Mouse (Mus musculus) ES-E14 (cell line): ENCODE measurements around the gene Kdm7a. TPM values are rescaled to one million over a fixed set of nuclear protein-coding genes. Genes with fewer than 3 reads are reported as not detected.

ENCODE experiments used
- DNase-seq: peaks from one replicate; pipeline ENCODE4 v3.0.0-alpha.2; 2013; ENCODE audit warnings: low read depth, low spot score
- H3K27ac ChIP-seq: 2 replicates; pipeline ENCODE4 v1.5.1; 2012; ENCODE audit warnings: low read depth, mild to moderate bottlenecking, low read length, moderate library complexity, mixed read lengths; ENCODE audit not compliant: poor library complexity, insufficient read depth, severe bottlenecking
- H3K36me3 ChIP-seq: 2 replicates; pipeline ENCODE4 v1.6.1; 2012; ENCODE audit warnings: mild to moderate bottlenecking, low read length, moderate library complexity, mixed read lengths; ENCODE audit not compliant: control insufficient read depth, poor library complexity, insufficient read depth, severe bottlenecking
- H3K4me1 ChIP-seq, 2 experiments: fragments of 150-350 bp in 1 of 2; sonication (generic) in 1 of 2; 2 replicates each; pipeline ENCODE4 v1.6.1; 2012; ENCODE audit warnings: low read length in 2 of 2, mild to moderate bottlenecking in 1 of 2, mixed read lengths in 1 of 2; ENCODE audit not compliant: control insufficient read depth in 2 of 2, insufficient read depth in 2 of 2, poor library complexity in 1 of 2
- H3K4me3 ChIP-seq, 2 experiments: fragments of 150-350 bp in 1 of 2; sonication (generic) in 1 of 2; 2 replicates each; pipeline ENCODE4 v1.5.1; 2012; ENCODE audit warnings: low read length in 2 of 2, low read depth in 1 of 2, mild to moderate bottlenecking in 1 of 2, mixed read lengths in 1 of 2; ENCODE audit not compliant: insufficient read depth in 1 of 2, poor library complexity in 1 of 2, severe bottlenecking in 1 of 2
- H3K9ac ChIP-seq: 2 replicates; pipeline ENCODE4 v1.6.1; 2012; ENCODE audit warnings: low read depth, mild to moderate bottlenecking, low read length, mixed read lengths; ENCODE audit not compliant: poor library complexity, insufficient read depth, severe bottlenecking
- H3K9me3 ChIP-seq: fragments of 150-350 bp; sonication (generic); 2 replicates; pipeline ENCODE4 v1.6.1; 2012; ENCODE audit warnings: low read depth, mild to moderate bottlenecking, low read length; ENCODE audit not compliant: control insufficient read depth, insufficient read depth
- CHD2 ChIP-seq: IDR thresholded peaks from 2 replicates; pipeline ENCODE4 v1.6.1; 2014; ENCODE audit warnings: mild to moderate bottlenecking, low read depth, low read length, inconsistent platforms
- HCFC1 ChIP-seq: IDR thresholded peaks from 2 replicates; pipeline ENCODE4 v1.6.1; 2012; ENCODE audit warnings: low read length, inconsistent platforms, borderline replicate concordance; ENCODE audit not compliant: insufficient read depth
- MAFK ChIP-seq: IDR thresholded peaks from 2 replicates; pipeline ENCODE4 v1.6.1; 2014; ENCODE audit warnings: mild to moderate bottlenecking, low read depth, low read length, inconsistent platforms; ENCODE audit not compliant: insufficient read depth
- ZC3H11A ChIP-seq: IDR thresholded peaks from 2 replicates; pipeline ENCODE4 v1.6.1; 2012; ENCODE audit warnings: low read depth, mild to moderate bottlenecking, inconsistent platforms, low read length, borderline replicate concordance
- ZNF384 ChIP-seq: IDR thresholded peaks from 2 replicates; pipeline ENCODE4 v1.6.1; 2012; ENCODE audit warnings: low read depth, low read length, inconsistent platforms
- in situ Hi-C, 2 experiments: fragments of 600-800 bp; cut with MboI; formaldehyde crosslinking; loops; one replicate each; pipeline ENCODE4 v1.15.1; 2025; ENCODE audit warnings: low sequenced_read_pairs in 2 of 2, inconsistent platforms in 1 of 2; ENCODE audit not compliant: unreplicated experiment in 2 of 2
- total RNA-seq: library from RNA; depleted of rRNA; stranded (reverse); fragments of 300-350 nt; gene quantifications from 2 replicates; pipeline ENCODE4 v1.2.3, GENCODE M21; 2012

Kdm7a gene
- total RNA-seq, 1 experiment: 7.4 TPM

DNA sequence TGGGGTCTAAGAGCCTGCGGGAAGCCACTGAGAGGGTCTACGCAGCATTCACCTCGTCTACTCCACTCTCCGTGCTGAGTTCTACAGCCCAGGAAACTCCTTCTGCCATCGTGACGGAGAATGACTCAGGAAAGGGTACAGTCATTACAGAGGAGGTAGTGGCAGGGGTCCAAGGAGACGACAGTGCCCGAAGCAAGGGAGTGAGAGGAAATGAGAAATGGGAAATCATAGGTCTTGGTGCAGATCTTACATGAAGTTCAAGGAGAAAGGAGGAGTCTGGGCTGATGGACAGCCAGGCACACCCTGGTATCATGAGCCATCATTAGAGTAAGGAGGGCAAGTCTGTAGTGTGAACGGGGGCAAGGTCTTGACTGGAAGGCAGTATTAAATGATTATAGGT lies 37.5 kb upstream of the Kdm7a start:
- no peak overlapping the region for H3K27ac ChIP-seq
- no peak for DNase-seq

DNA sequence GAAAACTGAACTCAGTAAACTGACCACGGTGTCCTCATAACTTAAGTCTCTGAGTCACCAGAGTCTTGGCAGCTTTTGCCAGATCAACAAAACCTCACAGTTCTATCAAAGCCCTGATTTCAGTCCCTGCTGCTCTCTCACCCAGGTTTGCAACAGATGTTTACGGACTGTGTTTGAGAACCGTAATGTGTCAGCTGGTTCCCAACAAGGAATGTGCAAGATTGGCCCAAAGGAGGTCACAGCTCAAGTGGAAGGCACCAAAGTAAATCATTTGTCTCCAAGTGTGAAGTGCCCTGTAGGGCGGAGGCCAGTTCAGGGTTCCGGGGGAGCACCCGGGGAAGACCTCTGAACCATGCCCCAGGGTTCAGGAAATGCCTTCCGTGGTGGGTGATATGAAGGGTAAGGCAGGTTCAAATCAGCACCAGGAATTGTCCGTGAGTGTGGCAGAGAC lies 36.9 kb upstream of the Kdm7a start:
- Histone ChIP-seq H3K4me1 (no peaks in the 10 kb centered on the region), H3K9me3 (no peaks in the 10 kb centered on the region), H3K4me3 (no peak overlapping the region), H3K36me3 (no peaks in the 10 kb centered on the region), H3K9ac (no peak overlapping the region), H3K27ac (no peak overlapping the region)
- TF ChIP-seq MAFK (no peak), CHD2 (no peak), ZNF384 (no peak), HCFC1 (no peak), ZC3H11A (no peak)
- DNase-seq: no peak
- in situ Hi-C loops: no loop called here

More for the DNA sequence above, 37.5 kb upstream of the Kdm7a start:
- H3K9ac ChIP-seq: no peak overlapping the region
- H3K9me3 ChIP-seq: no peaks in the 10 kb centered on the region
- in situ Hi-C loops: no loop called here
- H3K4me3 ChIP-seq: no peak overlapping the region
- no peaks in the 10 kb centered on the region for H3K36me3 ChIP-seq
- TF ChIP-seq MAFK (no peak), CHD2 (no peak)
- H3K4me1 ChIP-seq: no peaks in the 10 kb centered on the region

DNA sequence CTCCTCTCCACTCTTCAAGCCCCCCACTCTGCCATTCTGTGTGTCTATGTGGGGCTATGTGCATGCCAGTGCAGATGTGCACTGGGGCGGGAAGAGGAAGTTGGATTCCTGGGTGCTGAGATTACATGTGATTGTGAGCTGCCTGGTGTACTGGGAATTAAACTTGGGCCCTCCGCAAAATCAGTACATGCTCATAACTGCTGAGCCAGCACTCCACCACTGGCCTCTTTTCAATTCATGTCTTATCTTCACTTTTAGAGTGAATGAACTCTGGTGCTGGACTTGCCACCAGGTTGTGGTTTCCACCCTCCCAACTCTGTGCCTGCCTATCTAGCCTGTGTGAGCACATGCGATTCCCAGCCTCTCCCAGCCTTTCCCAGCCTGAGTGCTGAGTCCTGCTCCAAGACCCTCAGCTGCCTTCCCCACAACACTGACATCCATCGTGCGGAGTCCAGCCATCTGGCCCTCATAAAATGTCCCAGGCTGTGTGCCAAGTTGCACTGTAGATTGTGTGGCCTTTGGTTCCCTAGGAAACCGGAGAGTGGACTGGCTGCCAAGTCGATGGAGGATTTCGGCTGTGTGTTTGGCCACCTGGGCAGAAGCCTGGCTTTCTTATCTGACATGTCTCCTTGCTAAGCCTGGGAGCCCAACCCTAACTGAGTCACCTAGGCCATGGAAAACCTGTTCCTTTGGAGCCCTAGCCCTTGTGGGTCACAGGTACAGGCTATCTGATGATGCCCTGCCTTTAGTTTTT lies 36.3 kb upstream of the Kdm7a start:
- H3K9me3 ChIP-seq: no peaks in the 10 kb centered on the region
- no peak for DNase-seq
- H3K9ac ChIP-seq: no peak overlapping the region
- TF ChIP-seq HCFC1 (no peak), MAFK (peak; percentile 56; the same call in 1 of the 2 replicates)
- no peak overlapping the region for H3K4me3 ChIP-seq
- H3K27ac ChIP-seq: no peak overlapping the region
- no peaks in the 10 kb centered on the region; a peak in 1 of 4 replicates for H3K4me1 ChIP-seq
- in situ Hi-C loops: no loop called here
- H3K36me3 ChIP-seq: no peaks in the 10 kb centered on the region

DNA sequence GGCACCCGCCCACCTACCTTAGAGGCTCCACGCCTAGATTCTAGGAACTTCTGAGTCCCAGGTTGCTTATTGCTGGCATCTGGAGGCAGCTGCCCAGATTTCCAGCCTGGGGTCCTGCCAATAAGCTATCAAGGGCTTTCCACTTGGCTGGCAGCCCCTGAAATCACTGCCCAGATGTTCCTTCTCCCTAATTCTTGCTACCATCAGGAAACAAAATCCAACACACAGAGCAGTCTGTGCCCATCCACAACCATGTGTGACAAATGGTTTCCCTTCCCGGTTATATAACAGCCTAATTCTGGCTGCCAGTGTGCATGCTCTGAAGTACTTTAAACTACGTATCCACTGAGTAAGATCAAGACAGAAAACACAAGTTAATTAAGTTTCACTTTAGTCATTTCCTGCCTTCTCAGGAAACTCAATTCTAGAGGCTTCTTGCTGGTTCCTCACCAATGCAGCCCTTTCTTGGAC lies 34.9 kb upstream of the Kdm7a start:
- in situ Hi-C loops: no loop called here
- Histone ChIP-seq H3K9ac (no peak overlapping the region), H3K36me3 (no peaks in the 10 kb centered on the region), H3K9me3 (no peaks in the 10 kb centered on the region), H3K27ac (no peak overlapping the region), H3K4me1 (no peaks in the 10 kb centered on the region; a peak in 1 of 4 replicates), H3K4me3 (no peak overlapping the region)
- no peak for TF ChIP-seq HCFC1
- no peak for TF ChIP-seq MAFK
- TF ChIP-seq ZC3H11A: no peak
- no peak for TF ChIP-seq CHD2
- TF ChIP-seq ZNF384: no peak
- no peak for DNase-seq

DNA sequence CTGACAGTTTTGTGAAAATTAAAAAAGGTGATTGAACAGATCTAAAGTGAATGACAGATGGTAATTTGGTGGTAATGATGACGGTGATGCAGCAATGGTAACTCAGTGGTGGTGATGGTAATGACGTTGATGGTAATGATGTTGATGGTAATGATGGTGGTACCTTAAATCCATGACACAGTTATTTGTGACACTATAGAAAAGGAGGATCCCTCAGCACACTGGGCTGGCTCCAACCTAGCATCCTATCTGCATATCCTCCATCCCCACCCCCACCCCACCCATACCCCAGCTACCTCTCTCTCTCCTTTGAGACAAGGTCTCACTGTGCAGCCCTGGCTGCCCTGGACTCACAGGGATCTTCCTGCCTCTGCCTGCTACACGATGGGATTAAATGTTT lies 34.4 kb upstream of the Kdm7a start:
- in situ Hi-C loops: no loop called here
- TF ChIP-seq HCFC1: no peak
- TF ChIP-seq ZNF384: no peak
- no peak for TF ChIP-seq CHD2
- TF ChIP-seq MAFK: no peak
- no peak for TF ChIP-seq ZC3H11A
- Histone ChIP-seq H3K36me3 (no peaks in the 10 kb centered on the region), H3K4me1 (no peaks in the 10 kb centered on the region; a peak in 1 of 4 replicates), H3K9me3 (no peaks in the 10 kb centered on the region), H3K4me3 (no peak overlapping the region), H3K27ac (no peak overlapping the region), H3K9ac (no peak overlapping the region)
- no peak for DNase-seq
